Mouse (Mus musculus) MEL (cell line): ENCODE results near the gene Bco1. TPM values are rescaled to one million over a fixed set of nuclear protein-coding genes. Genes with fewer than 3 reads are reported as not detected.

Experiments used
- DNase-seq: peaks from one replicate; pipeline ENCODE4 v3.0.0; 2011; ENCODE audit warnings: low read depth, low spot score
- H3K27ac ChIP-seq: 2 replicates; pipeline ENCODE4 v1.5.1; 2012; ENCODE audit warnings: low read depth, mild to moderate bottlenecking, control low read depth, low read length, moderate library complexity; ENCODE audit not compliant: control insufficient read depth
- H3K27me3 ChIP-seq, 2 experiments: fragments of 150-350 bp in 1 of 2; sonication (generic) in 1 of 2; 2 replicates each; pipeline ENCODE4 v1.6.1; 2012; ENCODE audit warnings: low read length in 2 of 2, mild to moderate bottlenecking in 2 of 2, improper control_type of control experiment in 1 of 2, moderate library complexity in 1 of 2; ENCODE audit not compliant: insufficient read depth in 2 of 2, control insufficient read depth in 1 of 2
- H3K36me3 ChIP-seq, 2 experiments: 2 replicates each; pipeline ENCODE4 v1.6.1; 2012 to 2014; ENCODE audit warnings: low read length in 2 of 2, improper control_type of control experiment in 1 of 2, inconsistent platforms in 1 of 2, mild to moderate bottlenecking in 1 of 2; ENCODE audit not compliant: insufficient read depth in 2 of 2, control insufficient read depth in 1 of 2
- H3K4me1 ChIP-seq, 2 experiments: fragments of 150-350 bp in 1 of 2; sonication (generic) in 1 of 2; 2 replicates each; pipeline ENCODE4 v1.6.1; 2012; ENCODE audit warnings: low read length in 2 of 2, improper control_type of control experiment in 1 of 2, mild to moderate bottlenecking in 1 of 2; ENCODE audit not compliant: insufficient read depth in 2 of 2, control insufficient read depth in 1 of 2
- H3K4me3 ChIP-seq, 2 experiments: fragments of 150-350 bp in 1 of 2; sonication (generic) in 1 of 2; 2 replicates each; pipeline ENCODE4 v1.5.1; 2012; ENCODE audit warnings: low read depth in 2 of 2, low read length in 2 of 2, mild to moderate bottlenecking in 2 of 2, moderate library complexity in 2 of 2, control low read depth in 1 of 2, improper control_type of control experiment in 1 of 2; ENCODE audit not compliant: control insufficient read depth in 1 of 2, insufficient read depth in 1 of 2
- H3K79me2 ChIP-seq: 2 replicates; pipeline ENCODE4 v1.6.1; 2012; ENCODE audit warnings: mild to moderate bottlenecking, low read length, moderate library complexity; ENCODE audit not compliant: control insufficient read depth, poor library complexity, insufficient read depth
- H3K9ac ChIP-seq: 2 replicates; pipeline ENCODE4 v1.6.1; 2012; ENCODE audit warnings: low read depth, mild to moderate bottlenecking, control low read depth, low read length, moderate library complexity; ENCODE audit not compliant: control insufficient read depth, poor library complexity, severe bottlenecking
- H3K9me3 ChIP-seq: fragments of 150-350 bp; sonication (generic); replicated peaks from 2 replicates; pipeline ENCODE4 v1.6.1; 2012; ENCODE audit warnings: mild to moderate bottlenecking, low read length, improper control_type of control experiment, moderate library complexity; ENCODE audit not compliant: insufficient read depth
- CHD1 ChIP-seq: IDR thresholded peaks from 2 replicates; pipeline ENCODE4 v1.6.1; 2012; ENCODE audit warnings: low read depth, mild to moderate bottlenecking, inconsistent platforms, low read length, improper control_type of control experiment
- CHD2 ChIP-seq: IDR thresholded peaks from 2 replicates; pipeline ENCODE4 v1.6.1; 2011; ENCODE audit warnings: low read length, improper control_type of control experiment
- CTCF ChIP-seq, 3 experiments: IDR thresholded peaks in 2 of 3; conservative IDR thresholded peaks in 1 of 3; 2 replicates each; pipeline ENCODE4 v1.5.1; 2011 to 2012; ENCODE audit warnings: low read length in 3 of 3, low read depth in 2 of 3, mild to moderate bottlenecking in 2 of 3, improper control_type of control experiment in 1 of 3, inconsistent platforms in 1 of 3, mixed read lengths in 1 of 3, moderate library complexity in 1 of 3; ENCODE audit not compliant: control insufficient read depth in 1 of 3, insufficient read depth in 1 of 3, poor library complexity in 1 of 3, severe bottlenecking in 1 of 3
- E2F4 ChIP-seq: IDR thresholded peaks from 2 replicates; pipeline ENCODE4 v1.6.1; 2011; ENCODE audit warnings: low read depth, low read length, improper control_type of control experiment, borderline replicate concordance
- ELF1 ChIP-seq: IDR thresholded peaks from 2 replicates; pipeline ENCODE4 v1.6.1; 2014; ENCODE audit warnings: low read depth, mild to moderate bottlenecking, inconsistent platforms, low read length, improper control_type of control experiment, moderate library complexity
- EP300 ChIP-seq, 2 experiments: IDR thresholded peaks; 2 replicates each; pipeline ENCODE4 v1.6.1; 2011; ENCODE audit warnings: improper control_type of control experiment in 2 of 2, low read length in 2 of 2, low read depth in 1 of 2, mild to moderate bottlenecking in 1 of 2
- ETS1 ChIP-seq: IDR thresholded peaks from 2 replicates; pipeline ENCODE4 v1.6.1; 2012; ENCODE audit warnings: low read depth, mild to moderate bottlenecking, inconsistent platforms, low read length, improper control_type of control experiment, moderate library complexity
- GABPA ChIP-seq: IDR thresholded peaks from 2 replicates; pipeline ENCODE4 v1.6.1; 2012; ENCODE audit warnings: low read depth, mild to moderate bottlenecking, inconsistent platforms, low read length, improper control_type of control experiment, moderate library complexity
- GATA1 ChIP-seq: IDR thresholded peaks from 2 replicates; pipeline ENCODE4 v1.6.1; 2011; ENCODE audit warnings: low read depth, low read length, improper control_type of control experiment
- HCFC1 ChIP-seq: IDR thresholded peaks from 2 replicates; pipeline ENCODE4 v1.6.1; 2012; ENCODE audit warnings: low read depth, mild to moderate bottlenecking, inconsistent platforms, low read length, improper control_type of control experiment, moderate library complexity
- KAT2A ChIP-seq: conservative IDR thresholded peaks from 2 replicates; pipeline ENCODE4 v1.6.1; 2012; ENCODE audit warnings: low read depth, low read length, improper control_type of control experiment, inconsistent platforms
- MAFK ChIP-seq: IDR thresholded peaks from 2 replicates; pipeline ENCODE4 v1.6.1; 2011; ENCODE audit warnings: low read depth, mild to moderate bottlenecking, low read length, improper control_type of control experiment, borderline replicate concordance
- MAX ChIP-seq: IDR thresholded peaks from 2 replicates; pipeline ENCODE4 v1.6.1; 2011; ENCODE audit warnings: low read length, improper control_type of control experiment
- MAZ ChIP-seq: IDR thresholded peaks from 2 replicates; pipeline ENCODE4 v1.6.1; 2012; ENCODE audit warnings: low read depth, mild to moderate bottlenecking, inconsistent platforms, low read length, improper control_type of control experiment
- MEF2A ChIP-seq: IDR thresholded peaks from 2 replicates; pipeline ENCODE4 v1.6.1; 2014; ENCODE audit warnings: low read depth, mild to moderate bottlenecking, inconsistent platforms, low read length, improper control_type of control experiment; ENCODE audit not compliant: poor library complexity, insufficient replicate concordance, severe bottlenecking; ENCODE audit errors: extremely low read depth
- MXI1 ChIP-seq: IDR thresholded peaks from 2 replicates; pipeline ENCODE4 v1.6.1; 2011; ENCODE audit warnings: mild to moderate bottlenecking, low read depth, low read length, improper control_type of control experiment
- MYB ChIP-seq: IDR thresholded peaks from 2 replicates; pipeline ENCODE4 v1.6.1; 2011; ENCODE audit warnings: mild to moderate bottlenecking, low read depth, low read length, improper control_type of control experiment
- MYC ChIP-seq: IDR thresholded peaks from 2 replicates; pipeline ENCODE4 v1.6.1; 2011; ENCODE audit warnings: low read depth, mild to moderate bottlenecking, low read length, improper control_type of control experiment, moderate library complexity
- NELFE ChIP-seq: IDR thresholded peaks from 2 replicates; pipeline ENCODE4 v1.6.1; 2011; ENCODE audit warnings: low read depth, low read length, improper control_type of control experiment
- NRF1 ChIP-seq: IDR thresholded peaks from 2 replicates; pipeline ENCODE4 v1.6.1; 2014; ENCODE audit warnings: low read depth, mild to moderate bottlenecking, inconsistent platforms, low read length, improper control_type of control experiment, moderate library complexity; ENCODE audit not compliant: poor library complexity, insufficient read depth, severe bottlenecking
- POLR2A ChIP-seq, 2 experiments: IDR thresholded peaks; 2 replicates each; pipeline ENCODE4 v1.6.1; 2011 to 2012; ENCODE audit warnings: low read length in 2 of 2, mild to moderate bottlenecking in 2 of 2, control low read depth in 1 of 2, improper control_type of control experiment in 1 of 2, low read depth in 1 of 2, moderate library complexity in 1 of 2; ENCODE audit not compliant: control insufficient read depth in 1 of 2, insufficient read depth in 1 of 2, poor library complexity in 1 of 2
- POLR2AphosphoS2 ChIP-seq: IDR thresholded peaks from 2 replicates; pipeline ENCODE4 v1.6.1; 2011; ENCODE audit warnings: low read length, improper control_type of control experiment
- POLR2AphosphoS5 ChIP-seq: IDR thresholded peaks from 2 replicates; pipeline ENCODE4 v1.6.1; 2012; ENCODE audit warnings: low read depth, borderline replicate concordance, mild to moderate bottlenecking, inconsistent platforms, low read length, moderate library complexity, mixed read lengths
- RAD21 ChIP-seq: IDR thresholded peaks from 2 replicates; pipeline ENCODE4 v1.6.1; 2011; ENCODE audit warnings: mild to moderate bottlenecking, low read depth, low read length, improper control_type of control experiment
- RCOR1 ChIP-seq: IDR thresholded peaks from 2 replicates; pipeline ENCODE4 v1.6.1; 2012; ENCODE audit warnings: low read depth, mild to moderate bottlenecking, inconsistent platforms, low read length, improper control_type of control experiment
- SIN3A ChIP-seq: IDR thresholded peaks from 2 replicates; pipeline ENCODE4 v1.6.1; 2012; ENCODE audit warnings: low read length, improper control_type of control experiment, inconsistent platforms
- SMC3 ChIP-seq: IDR thresholded peaks from 2 replicates; pipeline ENCODE4 v1.6.1; 2011; ENCODE audit warnings: low read depth, low read length, improper control_type of control experiment
- TAL1 ChIP-seq: IDR thresholded peaks from 2 replicates; pipeline ENCODE4 v1.6.1; 2012; ENCODE audit warnings: mild to moderate bottlenecking, inconsistent platforms, low read length, moderate library complexity, mixed read lengths
- TBP ChIP-seq: IDR thresholded peaks from 2 replicates; pipeline ENCODE4 v1.8.0; 2011; ENCODE audit warnings: low read depth, low read length, improper control_type of control experiment
- TCF12 ChIP-seq: IDR thresholded peaks from 2 replicates; pipeline ENCODE4 v1.6.1; 2014; ENCODE audit warnings: low read depth, mild to moderate bottlenecking, inconsistent platforms, low read length, improper control_type of control experiment, moderate library complexity
- UBTF ChIP-seq: IDR thresholded peaks from 2 replicates; pipeline ENCODE4 v1.6.1; 2012; ENCODE audit warnings: low read depth, mild to moderate bottlenecking, inconsistent platforms, low read length, improper control_type of control experiment, moderate library complexity, borderline replicate concordance; ENCODE audit not compliant: insufficient read depth
- USF1 ChIP-seq: IDR thresholded peaks from 2 replicates; pipeline ENCODE4 v1.6.1; 2014; ENCODE audit warnings: low read depth, mild to moderate bottlenecking, inconsistent platforms, low read length, improper control_type of control experiment, moderate library complexity
- USF2 ChIP-seq, 2 experiments: IDR thresholded peaks; 2 replicates each; pipeline ENCODE4 v1.6.1; 2011 to 2012; ENCODE audit warnings: improper control_type of control experiment in 2 of 2, low read length in 2 of 2, borderline replicate concordance in 1 of 2, inconsistent platforms in 1 of 2, low read depth in 1 of 2, mild to moderate bottlenecking in 1 of 2; ENCODE audit not compliant: insufficient read depth in 1 of 2
- ZC3H11A ChIP-seq: IDR thresholded peaks from 2 replicates; pipeline ENCODE4 v1.6.1; 2012; ENCODE audit warnings: low read depth, mild to moderate bottlenecking, inconsistent platforms, low read length, improper control_type of control experiment
- ZKSCAN1 ChIP-seq: IDR thresholded peaks from 2 replicates; pipeline ENCODE4 v1.6.1; 2012; ENCODE audit warnings: low read depth, mild to moderate bottlenecking, inconsistent platforms, low read length, improper control_type of control experiment, moderate library complexity
- ZMIZ1 ChIP-seq: IDR thresholded peaks from 2 replicates; pipeline ENCODE4 v1.6.1; 2012; ENCODE audit warnings: low read depth, mild to moderate bottlenecking, inconsistent platforms, low read length, improper control_type of control experiment, moderate library complexity
- ZNF384 ChIP-seq: IDR thresholded peaks from 2 replicates; pipeline ENCODE4 v1.6.1; 2012; ENCODE audit warnings: low read depth, mild to moderate bottlenecking, inconsistent platforms, low read length, improper control_type of control experiment
- polyA plus RNA-seq, 2 experiments: library from polyadenylated mRNA; stranded (reverse) in 1 of 2; unstranded in 1 of 2; fragments of >175 nt in 1 of 2; fragments of >200 nt in 1 of 2; gene quantifications; 2 replicates each; pipeline versions ENCODE4 v1.2.1 to v1.2.4; 2012; ENCODE audit warnings: low replicate concordance in 2 of 2, low read depth in 1 of 2; ENCODE audit not compliant: insufficient read length in 2 of 2, insufficient read depth in 1 of 2, missing spikeins in 1 of 2
- total RNA-seq: library from RNA; depleted of rRNA; stranded (reverse); fragments of 300-350 nt; gene quantifications from 2 replicates; pipeline ENCODE4 v1.2.3, GENCODE M21; 2012

The Bco1 gene
- total and polyA plus RNA-seq, 3 experiments, result 0.70 to 1.2 TPM; not detected in 1

DNA sequence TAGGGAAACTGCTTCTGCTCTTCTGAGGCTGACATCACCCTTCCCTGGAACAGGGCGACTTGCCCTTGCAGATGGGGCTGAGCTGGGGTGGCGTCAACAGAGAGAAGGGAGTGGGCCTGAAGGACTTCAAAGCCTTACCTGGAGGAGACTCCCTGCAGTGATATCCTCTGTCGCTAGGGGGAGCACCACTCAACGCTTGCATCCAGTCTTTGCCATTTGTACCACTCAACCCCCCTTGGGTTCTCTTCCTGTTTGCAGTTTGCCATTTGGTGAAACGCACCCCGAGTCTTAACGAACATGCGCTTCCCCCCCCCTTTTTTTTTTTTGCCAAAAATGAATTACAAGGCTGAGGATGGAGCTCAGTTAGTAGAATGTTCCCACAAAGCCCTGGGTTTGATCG lies 11.9 kb downstream of the Bco1 start:
- no peaks in the 10 kb centered on the region for H3K79me2 ChIP-seq
- H3K36me3 ChIP-seq, result no peaks in the 10 kb centered on the region
- no peaks in the 10 kb centered on the region for H3K9me3 ChIP-seq
- no peaks in the 10 kb centered on the region for H3K27me3 ChIP-seq
- 0 out of 4 replicates have a peak, but pooled peaks cover 0 to 5% of the 10 kb centered on the region in 2 experiments for H3K4me1 ChIP-seq
- DNase-seq, result peak; percentile 89
- peak overlapping the region; percentile 44 for H3K9ac ChIP-seq
- H3K4me3 ChIP-seq, result peak overlapping the region; percentile 21 to 26; a peak in 1 of 4 replicates
- peak overlapping the region; percentile 6; the same call in 1 of the 2 replicates for H3K27ac ChIP-seq
- TF ChIP-seq SMC3, result peak; percentile 85
- TF ChIP-seq MYC, result 0 out of 2 replicates have a peak, but pooled peaks have one; percentile 33
- peak; percentile 72 for TF ChIP-seq SIN3A
- peak; percentile 63 for TF ChIP-seq ZNF384
- 0 out of 4 replicates have a peak, but pooled peaks of 1 of the 2 experiments have one; percentile 12 for TF ChIP-seq EP300 (IDR thresholded peaks at IDR 0.05; ENCODE audit: low read depth in 1 of 2, low read length in 2 of 2)
- TF ChIP-seq POLR2AphosphoS2, result no peak
- TF ChIP-seq CHD2, result no peak
- TF ChIP-seq E2F4, result no peak
- no peak for TF ChIP-seq POLR2A (IDR thresholded peaks at IDR 0.05; ENCODE audit: control insufficient read depth in 1 of 2, insufficient read depth in 1 of 2, low read depth in 1 of 2, low read length in 2 of 2, poor library complexity in 1 of 2)
- TF ChIP-seq ZMIZ1, result no peak; the same call in 1 of the 2 replicates
- TF ChIP-seq POLR2AphosphoS5, result no peak
- peak; percentile 73 for TF ChIP-seq ELF1
- TF ChIP-seq USF2 (IDR thresholded peaks at IDR 0.05; ENCODE audit: borderline replicate concordance in 1 of 2, insufficient read depth in 1 of 2, low read depth in 1 of 2, low read length in 2 of 2), result no peak
- TF ChIP-seq ETS1, result peak; percentile 18; the same call in 1 of the 2 replicates
- no peak for TF ChIP-seq ZKSCAN1
- TF ChIP-seq GABPA, result no peak
- TF ChIP-seq KAT2A, result no peak
- TF ChIP-seq USF1, result no peak
- TF ChIP-seq MAZ, result peak; percentile 83; the same call in 1 of the 2 replicates
- TF ChIP-seq CTCF (IDR thresholded peaks at IDR 0.05 in 2 of 3, conservative IDR thresholded peaks at IDR 0.05 in 1 of 3; ENCODE audit: control insufficient read depth in 1 of 3, insufficient read depth in 1 of 3, low read depth in 2 of 3, low read length in 3 of 3, poor library complexity in 1 of 3, severe bottlenecking in 1 of 3), result peak; percentile 90 to 97 (median 91)
- TF ChIP-seq UBTF, result no peak
- TF ChIP-seq NELFE, result peak; percentile 36
- TF ChIP-seq RAD21, result peak; percentile 85
- TF ChIP-seq NRF1, result no peak
- no peak for TF ChIP-seq TAL1
- 0 out of 2 replicates have a peak, but pooled peaks have one; percentile 12 for TF ChIP-seq TCF12
- TF ChIP-seq MEF2A, result no peak
- no peak for TF ChIP-seq CHD1
- TF ChIP-seq MAFK, result no peak
- no peak for TF ChIP-seq GATA1
- no peak for TF ChIP-seq MYB
- TF ChIP-seq ZC3H11A, result peak; percentile 77
- TF ChIP-seq HCFC1, result 0 out of 2 replicates have a peak, but pooled peaks have one; percentile 40
- TF ChIP-seq TBP, result no peak
- TF ChIP-seq RCOR1, result no peak
- no peak for TF ChIP-seq MAX
- TF ChIP-seq MXI1, result peak; percentile 64
